Mouse (Mus musculus): ENCODE measurements at regions not wholly inside any gene's neighbourhood (a gene's known extent, or its start where the extent isn't known, plus 50 kb on each side); places are given as distances from the start of the nearest gene placed in this dataset.

DNA sequence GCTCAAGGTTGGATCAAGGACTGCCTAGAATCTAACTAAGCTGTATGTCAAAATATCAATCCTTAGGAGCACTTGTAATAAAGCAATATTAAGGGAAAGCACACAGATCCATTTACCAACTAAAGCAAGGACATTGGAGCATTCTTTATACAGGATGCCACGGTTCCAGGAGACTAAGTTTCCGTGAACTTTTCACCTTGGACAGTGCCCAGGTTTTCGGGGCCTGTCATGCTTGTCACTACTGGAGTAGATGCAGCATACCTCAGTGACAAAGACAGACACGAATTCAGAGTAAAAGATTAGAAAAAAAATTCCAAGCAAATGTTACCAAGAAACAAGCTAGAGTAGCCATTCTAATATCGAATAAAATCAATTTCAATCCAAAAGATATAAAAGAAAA is 543.6 kb downstream of the Slitrk5 start:
- peak; percentile 5 for DNase-seq

- DNase-seq, result no peak
Measured at GRCm38 (mm10) chr14:112230461-112230860, 555.6 kb downstream of the Slitrk5 start.

GRCm38 (mm10) chr14:112239529-112239928 is 564.6 kb downstream of the Slitrk5 start:
- no peak for DNase-seq

DNA sequence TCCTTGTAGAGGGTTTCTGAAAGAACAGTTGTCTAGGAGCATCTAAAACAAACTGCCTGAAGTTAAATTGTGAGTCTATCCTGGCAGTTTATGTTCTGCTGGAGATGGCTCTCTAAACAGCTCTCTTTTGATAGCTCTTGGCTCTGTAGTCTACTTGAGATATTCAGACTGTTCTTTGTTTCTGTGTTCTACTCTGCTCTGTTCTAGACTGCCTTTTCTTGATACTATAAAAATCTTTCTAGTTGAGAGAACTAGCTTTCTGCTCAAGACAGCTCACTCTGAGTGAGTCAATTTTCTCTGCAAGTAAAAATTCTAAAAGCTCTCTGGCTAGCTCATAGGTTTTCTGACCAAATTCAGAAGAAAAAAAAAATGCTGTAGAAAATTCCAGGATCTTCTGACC is 573.3 kb downstream of the Slitrk5 start:
- DNase-seq, result no peak

- DNase-seq, result no peak
Measured at GRCm38 (mm10) chr14:112298002-112298777, 623.3 kb downstream of the Slitrk5 start.

DNA sequence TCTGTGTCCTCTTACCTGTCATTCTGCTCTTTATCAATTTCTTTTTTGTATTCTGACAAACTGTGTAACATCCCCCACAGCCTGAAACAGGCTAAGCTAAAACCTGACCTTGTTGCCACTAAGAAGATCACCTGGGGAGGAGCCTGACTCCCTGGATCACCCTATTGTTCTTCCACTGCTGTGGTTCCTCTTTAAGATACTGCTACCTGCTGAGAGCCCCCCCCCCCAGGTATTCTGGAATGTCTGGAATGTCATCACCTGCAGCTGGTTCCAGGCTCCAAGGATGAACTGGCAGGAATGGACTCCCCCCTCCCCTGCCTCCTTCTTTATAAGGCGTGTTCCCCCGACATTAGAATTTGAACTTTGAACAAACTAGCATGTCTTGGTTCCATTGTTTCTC is 650.7 kb downstream of the Slitrk5 start:
- DNase-seq, result no peak
